Mouse (Mus musculus) cerebellum, adult 2 months (tissue): ENCODE data around the gene Sec14l3.

ENCODE experiments used
- CTCF ChIP-seq: fragments of 200-500 bp; IDR thresholded peaks from 2 replicates; pipeline ENCODE4 v1.5.1; 2011; ENCODE audit warnings: low read depth, mild to moderate bottlenecking, control low read depth, low read length, moderate library complexity, borderline replicate concordance; ENCODE audit not compliant: insufficient read depth
- POLR2A ChIP-seq: fragments of 200-500 bp; IDR thresholded peaks from 2 replicates; pipeline ENCODE4 v1.6.1; 2011; ENCODE audit warnings: low read length, control low read depth, borderline replicate concordance; ENCODE audit not compliant: insufficient read depth

DNA sequence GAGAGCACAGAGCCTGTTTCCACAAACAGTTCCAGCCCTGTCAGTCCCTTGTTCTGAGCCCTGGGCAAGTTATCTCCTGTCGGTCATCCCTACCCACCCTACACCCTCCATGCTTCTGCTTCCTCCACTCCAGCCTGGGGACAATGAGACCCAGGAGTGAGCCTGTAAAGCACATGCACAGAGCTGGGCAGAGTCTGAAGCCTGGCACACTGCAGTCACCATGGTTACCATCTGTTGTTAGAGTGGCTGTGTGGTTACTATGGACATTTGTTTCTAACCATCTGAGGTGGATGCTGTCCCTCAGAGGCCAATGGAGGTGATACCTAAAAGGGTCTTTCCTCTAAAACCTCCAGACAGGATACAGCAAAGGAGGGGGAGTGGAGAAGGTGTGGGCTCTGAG lies 5.0 kb downstream of the Sec14l3 start:
- TF ChIP-seq CTCF, result no peak
- TF ChIP-seq POLR2A, result no peak
